Mouse (Mus musculus): ENCODE data around the gene Batf. TPM values are rescaled to one million over a fixed set of nuclear protein-coding genes. Genes with fewer than 3 reads are reported as not detected.

Gene Batf
- 5.4 and 5.7 TPM in 2 replicates for polyA plus RNA-seq (2015; fragmentation: Nextera tagmentation; extraction: Ambion mirVana)

- WGBS, result 28% methylated on average over 20 of the region's 22 CpGs
- H3K4me3 ChIP-seq (ENCODE audit: low read length), result peak within 1 kb of the TSS; percentile 19
- H3K9me3 ChIP-seq (ENCODE audit: control insufficient read depth, low read length), result peaks cover 2% of the 10 kb centered on the region
- H3K36me3 ChIP-seq (ENCODE audit: control insufficient read depth, insufficient read depth, low read length), result no peaks in the 10 kb centered on the region
- H3K27ac ChIP-seq (ENCODE audit: low read length), result no peak within 1 kb of the TSS
- peaks cover 7% of the 10 kb centered on the region for H3K4me1 ChIP-seq (replicated peaks; ENCODE audit: control insufficient read depth, insufficient read depth, low read length)
- no peaks in the 10 kb centered on the region for H3K27me3 ChIP-seq (ENCODE audit: control insufficient read depth, insufficient read depth, low read depth, low read length)
- H3K4me2 ChIP-seq (ENCODE audit: low read depth, low read length), result peak within 1 kb of the TSS; percentile 48
- peak within 1 kb of the TSS; percentile 42 for H3K9ac ChIP-seq (ENCODE audit: low read length)
- peak; percentile 35; the same call in 1 of the 2 replicates for ATAC-seq (ENCODE audit: low read depth)
Observed at GRCm38 (mm10) chr12:85686466-85687216, at the start of gene Batf. Gene Batf (plus strand): TSS chr12:85686669.

GRCm38 (mm10) chr12:85637932-85638331 is 48.5 kb upstream of the Batf start:
- no peak for ATAC-seq (ENCODE audit: low read depth)
- H3K36me3 ChIP-seq (ENCODE audit: control insufficient read depth, insufficient read depth, low read length), result peaks cover 10% of the 10 kb centered on the region
- H3K4me3 ChIP-seq (ENCODE audit: low read length), result no peak overlapping the region
- 56% methylated on average over 9 of the region's 9 CpGs for WGBS
- peaks cover 3% of the 10 kb centered on the region; the same call in 1 of the 2 replicates for H3K27me3 ChIP-seq (ENCODE audit: control insufficient read depth, insufficient read depth, low read depth, low read length)
- H3K27ac ChIP-seq (ENCODE audit: low read length), result peak overlapping the region; percentile 85; the same call in 1 of the 2 replicates
- H3K9me3 ChIP-seq (ENCODE audit: control insufficient read depth, low read length), result no peaks in the 10 kb centered on the region
- H3K4me1 ChIP-seq (replicated peaks; ENCODE audit: control insufficient read depth, insufficient read depth, low read length), result peaks cover 42% of the 10 kb centered on the region
- no peak overlapping the region for H3K9ac ChIP-seq (ENCODE audit: low read length)
- H3K4me2 ChIP-seq (ENCODE audit: low read depth, low read length), result no peak overlapping the region

GRCm38 (mm10) chr12:85638541-85639325 is 47.7 kb upstream of the Batf start:
- Histone ChIP-seq H3K4me3 (ENCODE audit: low read length) (no peak overlapping the region), H3K4me1 (replicated peaks; ENCODE audit: control insufficient read depth, insufficient read depth, low read length) (peaks cover 42% of the 10 kb centered on the region), H3K9me3 (ENCODE audit: control insufficient read depth, low read length) (no peaks in the 10 kb centered on the region), H3K36me3 (ENCODE audit: control insufficient read depth, insufficient read depth, low read length) (peaks cover 8% of the 10 kb centered on the region), H3K9ac (ENCODE audit: low read length) (peak overlapping the region; percentile 36; the same call in 1 of the 2 replicates), H3K27me3 (ENCODE audit: control insufficient read depth, insufficient read depth, low read depth, low read length) (peaks cover 2% of the 10 kb centered on the region; the same call in 1 of the 2 replicates), H3K4me2 (ENCODE audit: low read depth, low read length) (no peak overlapping the region; the same call in 1 of the 2 replicates), H3K27ac (ENCODE audit: low read length) (peak overlapping the region; percentile 85)
- 55% methylated on average over 20 of the region's 20 CpGs for WGBS
- no peak; the same call in none of the 2 replicates for ATAC-seq (ENCODE audit: low read depth)

- Histone ChIP-seq H3K4me3 (ENCODE audit: low read length) (no peak overlapping the region), H3K4me1 (replicated peaks; ENCODE audit: control insufficient read depth, insufficient read depth, low read length) (peaks cover 42% of the 10 kb centered on the region), H3K27me3 (ENCODE audit: control insufficient read depth, insufficient read depth, low read depth, low read length) (no peaks in the 10 kb centered on the region; the same call in 1 of the 2 replicates), H3K4me2 (ENCODE audit: low read depth, low read length) (no peak overlapping the region; the same call in 1 of the 2 replicates), H3K9me3 (ENCODE audit: control insufficient read depth, low read length) (no peaks in the 10 kb centered on the region), H3K9ac (ENCODE audit: low read length) (peak overlapping the region; percentile 16; the same call in 1 of the 2 replicates), H3K27ac (ENCODE audit: low read length) (peak overlapping the region; percentile 85), H3K36me3 (ENCODE audit: control insufficient read depth, insufficient read depth, low read length) (peaks cover 2% of the 10 kb centered on the region; the same call in 1 of the 2 replicates)
- 19% methylated on average over 12 of the region's 12 CpGs for whole genome bisulfite sequencing
- peak; percentile 95 for ATAC-seq (ENCODE audit: low read depth)
Observed at GRCm38 (mm10) chr12:85639326-85640008, 47.0 kb upstream of the Batf start.

- Histone ChIP-seq H3K9ac (ENCODE audit: low read length) (no peak overlapping the region), H3K27ac (ENCODE audit: low read length) (no peak overlapping the region), H3K4me2 (ENCODE audit: low read depth, low read length) (no peak overlapping the region), H3K9me3 (ENCODE audit: control insufficient read depth, low read length) (no peaks in the 10 kb centered on the region), H3K27me3 (ENCODE audit: control insufficient read depth, insufficient read depth, low read depth, low read length) (no peaks in the 10 kb centered on the region), H3K4me1 (replicated peaks; ENCODE audit: control insufficient read depth, insufficient read depth, low read length) (peaks cover 42% of the 10 kb centered on the region), H3K4me3 (ENCODE audit: low read length) (no peak overlapping the region), H3K36me3 (ENCODE audit: control insufficient read depth, insufficient read depth, low read length) (peaks cover 2% of the 10 kb centered on the region; the same call in 1 of the 2 replicates)
- ATAC-seq (ENCODE audit: low read depth), result no peak
- WGBS, result 48% methylated on average over 10 of the region's 10 CpGs
Observed at GRCm38 (mm10) chr12:85640852-85641563, 45.5 kb upstream of the Batf start.

- H3K27me3 ChIP-seq (ENCODE audit: control insufficient read depth, insufficient read depth, low read depth, low read length), result no peaks in the 10 kb centered on the region
- no peak overlapping the region for H3K4me2 ChIP-seq (ENCODE audit: low read depth, low read length)
- H3K4me1 ChIP-seq (replicated peaks; ENCODE audit: control insufficient read depth, insufficient read depth, low read length), result peaks cover 42% of the 10 kb centered on the region
- 48% methylated on average over 4 of the region's 4 CpGs for WGBS
- H3K4me3 ChIP-seq (ENCODE audit: low read length), result no peak overlapping the region
- no peaks in the 10 kb centered on the region for H3K9me3 ChIP-seq (ENCODE audit: control insufficient read depth, low read length)
- ATAC-seq (ENCODE audit: low read depth), result no peak
- H3K9ac ChIP-seq (ENCODE audit: low read length), result no peak overlapping the region
- no peak overlapping the region for H3K27ac ChIP-seq (ENCODE audit: low read length)
- H3K36me3 ChIP-seq (ENCODE audit: control insufficient read depth, insufficient read depth, low read length), result peaks cover 2% of the 10 kb centered on the region; the same call in 1 of the 2 replicates
Observed at GRCm38 (mm10) chr12:85641564-85641931, 44.9 kb upstream of the Batf start.

GRCm38 (mm10) chr12:85643735-85644134 is 42.7 kb upstream of the Batf start:
- H3K4me1 ChIP-seq (replicated peaks; ENCODE audit: control insufficient read depth, insufficient read depth, low read length), result peaks cover 30% of the 10 kb centered on the region
- H3K27me3 ChIP-seq (ENCODE audit: control insufficient read depth, insufficient read depth, low read depth, low read length), result no peaks in the 10 kb centered on the region
- no peak overlapping the region for H3K4me2 ChIP-seq (ENCODE audit: low read depth, low read length)
- H3K27ac ChIP-seq (ENCODE audit: low read length), result no peak overlapping the region
- peaks cover 2% of the 10 kb centered on the region; the same call in 1 of the 2 replicates for H3K36me3 ChIP-seq (ENCODE audit: control insufficient read depth, insufficient read depth, low read length)
- no peak overlapping the region for H3K9ac ChIP-seq (ENCODE audit: low read length)
- WGBS, result 71% methylated on average over 5 of the region's 5 CpGs
- no peaks in the 10 kb centered on the region for H3K9me3 ChIP-seq (ENCODE audit: control insufficient read depth, low read length)
- ATAC-seq (ENCODE audit: low read depth), result no peak
- H3K4me3 ChIP-seq (ENCODE audit: low read length), result no peak overlapping the region

- Histone ChIP-seq H3K4me2 (ENCODE audit: low read depth, low read length) (no peak overlapping the region), H3K27me3 (ENCODE audit: control insufficient read depth, insufficient read depth, low read depth, low read length) (no peaks in the 10 kb centered on the region), H3K36me3 (ENCODE audit: control insufficient read depth, insufficient read depth, low read length) (no peaks in the 10 kb centered on the region), H3K9me3 (ENCODE audit: control insufficient read depth, low read length) (no peaks in the 10 kb centered on the region), H3K4me1 (replicated peaks; ENCODE audit: control insufficient read depth, insufficient read depth, low read length) (peaks cover 13% of the 10 kb centered on the region), H3K9ac (ENCODE audit: low read length) (no peak overlapping the region), H3K4me3 (ENCODE audit: low read length) (no peak overlapping the region), H3K27ac (ENCODE audit: low read length) (no peak overlapping the region)
- no peak for ATAC-seq (ENCODE audit: low read depth)
- WGBS, result 84% methylated on average over 4 of the region's 4 CpGs
Observed at GRCm38 (mm10) chr12:85645664-85646063, 40.8 kb upstream of the Batf start.
